Mouse (Mus musculus) MEL (cell line): ENCODE data around the gene Polr3b. TPM values are rescaled to one million over a fixed set of nuclear protein-coding genes. Genes with fewer than 3 reads are reported as not detected.

Experiments
- DNase-seq: peaks from one replicate; pipeline ENCODE4 v3.0.0; 2011; ENCODE audit warnings: low read depth, low spot score
- H3K27ac ChIP-seq: 2 replicates; pipeline ENCODE4 v1.5.1; 2012; ENCODE audit warnings: low read depth, mild to moderate bottlenecking, control low read depth, low read length, moderate library complexity; ENCODE audit not compliant: control insufficient read depth
- H3K27me3 ChIP-seq, 2 experiments: fragments of 150-350 bp in 1 of 2; sonication (generic) in 1 of 2; 2 replicates each; pipeline ENCODE4 v1.6.1; 2012; ENCODE audit warnings: low read length in 2 of 2, mild to moderate bottlenecking in 2 of 2, improper control_type of control experiment in 1 of 2, moderate library complexity in 1 of 2; ENCODE audit not compliant: insufficient read depth in 2 of 2, control insufficient read depth in 1 of 2
- H3K36me3 ChIP-seq, 2 experiments: 2 replicates each; pipeline ENCODE4 v1.6.1; 2012 to 2014; ENCODE audit warnings: low read length in 2 of 2, improper control_type of control experiment in 1 of 2, inconsistent platforms in 1 of 2, mild to moderate bottlenecking in 1 of 2; ENCODE audit not compliant: insufficient read depth in 2 of 2, control insufficient read depth in 1 of 2
- H3K4me1 ChIP-seq, 2 experiments: fragments of 150-350 bp in 1 of 2; sonication (generic) in 1 of 2; 2 replicates each; pipeline ENCODE4 v1.6.1; 2012; ENCODE audit warnings: low read length in 2 of 2, improper control_type of control experiment in 1 of 2, mild to moderate bottlenecking in 1 of 2; ENCODE audit not compliant: insufficient read depth in 2 of 2, control insufficient read depth in 1 of 2
- H3K4me3 ChIP-seq, 2 experiments: fragments of 150-350 bp in 1 of 2; sonication (generic) in 1 of 2; 2 replicates each; pipeline ENCODE4 v1.5.1; 2012; ENCODE audit warnings: low read depth in 2 of 2, low read length in 2 of 2, mild to moderate bottlenecking in 2 of 2, moderate library complexity in 2 of 2, control low read depth in 1 of 2, improper control_type of control experiment in 1 of 2; ENCODE audit not compliant: control insufficient read depth in 1 of 2, insufficient read depth in 1 of 2
- H3K79me2 ChIP-seq: 2 replicates; pipeline ENCODE4 v1.6.1; 2012; ENCODE audit warnings: mild to moderate bottlenecking, low read length, moderate library complexity; ENCODE audit not compliant: control insufficient read depth, poor library complexity, insufficient read depth
- H3K9ac ChIP-seq: 2 replicates; pipeline ENCODE4 v1.6.1; 2012; ENCODE audit warnings: low read depth, mild to moderate bottlenecking, control low read depth, low read length, moderate library complexity; ENCODE audit not compliant: control insufficient read depth, poor library complexity, severe bottlenecking
- H3K9me3 ChIP-seq: fragments of 150-350 bp; sonication (generic); replicated peaks from 2 replicates; pipeline ENCODE4 v1.6.1; 2012; ENCODE audit warnings: mild to moderate bottlenecking, low read length, improper control_type of control experiment, moderate library complexity; ENCODE audit not compliant: insufficient read depth
- BHLHE40 ChIP-seq: IDR thresholded peaks from 2 replicates; pipeline ENCODE4 v1.6.1; 2012; ENCODE audit warnings: low read depth, mild to moderate bottlenecking, inconsistent platforms, low read length, improper control_type of control experiment, borderline replicate concordance
- CHD1 ChIP-seq: IDR thresholded peaks from 2 replicates; pipeline ENCODE4 v1.6.1; 2012; ENCODE audit warnings: low read depth, mild to moderate bottlenecking, inconsistent platforms, low read length, improper control_type of control experiment
- CHD2 ChIP-seq: IDR thresholded peaks from 2 replicates; pipeline ENCODE4 v1.6.1; 2011; ENCODE audit warnings: low read length, improper control_type of control experiment
- CTCF ChIP-seq, 3 experiments: IDR thresholded peaks in 2 of 3; conservative IDR thresholded peaks in 1 of 3; 2 replicates each; pipeline ENCODE4 v1.5.1; 2011 to 2012; ENCODE audit warnings: low read length in 3 of 3, low read depth in 2 of 3, mild to moderate bottlenecking in 2 of 3, improper control_type of control experiment in 1 of 3, inconsistent platforms in 1 of 3, mixed read lengths in 1 of 3, moderate library complexity in 1 of 3; ENCODE audit not compliant: control insufficient read depth in 1 of 3, insufficient read depth in 1 of 3, poor library complexity in 1 of 3, severe bottlenecking in 1 of 3
- E2F4 ChIP-seq: IDR thresholded peaks from 2 replicates; pipeline ENCODE4 v1.6.1; 2011; ENCODE audit warnings: low read depth, low read length, improper control_type of control experiment, borderline replicate concordance
- ELF1 ChIP-seq: IDR thresholded peaks from 2 replicates; pipeline ENCODE4 v1.6.1; 2014; ENCODE audit warnings: low read depth, mild to moderate bottlenecking, inconsistent platforms, low read length, improper control_type of control experiment, moderate library complexity
- EP300 ChIP-seq, 2 experiments: IDR thresholded peaks; 2 replicates each; pipeline ENCODE4 v1.6.1; 2011; ENCODE audit warnings: improper control_type of control experiment in 2 of 2, low read length in 2 of 2, low read depth in 1 of 2, mild to moderate bottlenecking in 1 of 2
- ETS1 ChIP-seq: IDR thresholded peaks from 2 replicates; pipeline ENCODE4 v1.6.1; 2012; ENCODE audit warnings: low read depth, mild to moderate bottlenecking, inconsistent platforms, low read length, improper control_type of control experiment, moderate library complexity
- GABPA ChIP-seq: IDR thresholded peaks from 2 replicates; pipeline ENCODE4 v1.6.1; 2012; ENCODE audit warnings: low read depth, mild to moderate bottlenecking, inconsistent platforms, low read length, improper control_type of control experiment, moderate library complexity
- GATA1 ChIP-seq: IDR thresholded peaks from 2 replicates; pipeline ENCODE4 v1.6.1; 2011; ENCODE audit warnings: low read depth, low read length, improper control_type of control experiment
- HCFC1 ChIP-seq: IDR thresholded peaks from 2 replicates; pipeline ENCODE4 v1.6.1; 2012; ENCODE audit warnings: low read depth, mild to moderate bottlenecking, inconsistent platforms, low read length, improper control_type of control experiment, moderate library complexity
- JUND ChIP-seq: IDR thresholded peaks from 2 replicates; pipeline ENCODE4 v1.6.1; 2011; ENCODE audit warnings: low read depth, mild to moderate bottlenecking, improper control_type of control experiment, low read length
- KAT2A ChIP-seq: conservative IDR thresholded peaks from 2 replicates; pipeline ENCODE4 v1.6.1; 2012; ENCODE audit warnings: low read depth, low read length, improper control_type of control experiment, inconsistent platforms
- MAFK ChIP-seq: IDR thresholded peaks from 2 replicates; pipeline ENCODE4 v1.6.1; 2011; ENCODE audit warnings: low read depth, mild to moderate bottlenecking, low read length, improper control_type of control experiment, borderline replicate concordance
- MEF2A ChIP-seq: IDR thresholded peaks from 2 replicates; pipeline ENCODE4 v1.6.1; 2014; ENCODE audit warnings: low read depth, mild to moderate bottlenecking, inconsistent platforms, low read length, improper control_type of control experiment; ENCODE audit not compliant: poor library complexity, insufficient replicate concordance, severe bottlenecking; ENCODE audit errors: extremely low read depth
- MXI1 ChIP-seq: IDR thresholded peaks from 2 replicates; pipeline ENCODE4 v1.6.1; 2011; ENCODE audit warnings: mild to moderate bottlenecking, low read depth, low read length, improper control_type of control experiment
- MYB ChIP-seq: IDR thresholded peaks from 2 replicates; pipeline ENCODE4 v1.6.1; 2011; ENCODE audit warnings: mild to moderate bottlenecking, low read depth, low read length, improper control_type of control experiment
- MYC ChIP-seq: IDR thresholded peaks from 2 replicates; pipeline ENCODE4 v1.6.1; 2011; ENCODE audit warnings: low read depth, mild to moderate bottlenecking, low read length, improper control_type of control experiment, moderate library complexity
- NELFE ChIP-seq: IDR thresholded peaks from 2 replicates; pipeline ENCODE4 v1.6.1; 2011; ENCODE audit warnings: low read depth, low read length, improper control_type of control experiment
- NRF1 ChIP-seq: IDR thresholded peaks from 2 replicates; pipeline ENCODE4 v1.6.1; 2014; ENCODE audit warnings: low read depth, mild to moderate bottlenecking, inconsistent platforms, low read length, improper control_type of control experiment, moderate library complexity; ENCODE audit not compliant: poor library complexity, insufficient read depth, severe bottlenecking
- POLR2A ChIP-seq, 2 experiments: IDR thresholded peaks; 2 replicates each; pipeline ENCODE4 v1.6.1; 2011 to 2012; ENCODE audit warnings: low read length in 2 of 2, mild to moderate bottlenecking in 2 of 2, control low read depth in 1 of 2, improper control_type of control experiment in 1 of 2, low read depth in 1 of 2, moderate library complexity in 1 of 2; ENCODE audit not compliant: control insufficient read depth in 1 of 2, insufficient read depth in 1 of 2, poor library complexity in 1 of 2
- POLR2AphosphoS2 ChIP-seq: IDR thresholded peaks from 2 replicates; pipeline ENCODE4 v1.6.1; 2011; ENCODE audit warnings: low read length, improper control_type of control experiment
- POLR2AphosphoS5 ChIP-seq: IDR thresholded peaks from 2 replicates; pipeline ENCODE4 v1.6.1; 2012; ENCODE audit warnings: low read depth, borderline replicate concordance, mild to moderate bottlenecking, inconsistent platforms, low read length, moderate library complexity, mixed read lengths
- RAD21 ChIP-seq: IDR thresholded peaks from 2 replicates; pipeline ENCODE4 v1.6.1; 2011; ENCODE audit warnings: mild to moderate bottlenecking, low read depth, low read length, improper control_type of control experiment
- RCOR1 ChIP-seq: IDR thresholded peaks from 2 replicates; pipeline ENCODE4 v1.6.1; 2012; ENCODE audit warnings: low read depth, mild to moderate bottlenecking, inconsistent platforms, low read length, improper control_type of control experiment
- SIN3A ChIP-seq: IDR thresholded peaks from 2 replicates; pipeline ENCODE4 v1.6.1; 2012; ENCODE audit warnings: low read length, improper control_type of control experiment, inconsistent platforms
- SMC3 ChIP-seq: IDR thresholded peaks from 2 replicates; pipeline ENCODE4 v1.6.1; 2011; ENCODE audit warnings: low read depth, low read length, improper control_type of control experiment
- TAL1 ChIP-seq: IDR thresholded peaks from 2 replicates; pipeline ENCODE4 v1.6.1; 2012; ENCODE audit warnings: mild to moderate bottlenecking, inconsistent platforms, low read length, moderate library complexity, mixed read lengths
- TCF12 ChIP-seq: IDR thresholded peaks from 2 replicates; pipeline ENCODE4 v1.6.1; 2014; ENCODE audit warnings: low read depth, mild to moderate bottlenecking, inconsistent platforms, low read length, improper control_type of control experiment, moderate library complexity
- UBTF ChIP-seq: IDR thresholded peaks from 2 replicates; pipeline ENCODE4 v1.6.1; 2012; ENCODE audit warnings: low read depth, mild to moderate bottlenecking, inconsistent platforms, low read length, improper control_type of control experiment, moderate library complexity, borderline replicate concordance; ENCODE audit not compliant: insufficient read depth
- USF1 ChIP-seq: IDR thresholded peaks from 2 replicates; pipeline ENCODE4 v1.6.1; 2014; ENCODE audit warnings: low read depth, mild to moderate bottlenecking, inconsistent platforms, low read length, improper control_type of control experiment, moderate library complexity
- USF2 ChIP-seq, 2 experiments: IDR thresholded peaks; 2 replicates each; pipeline ENCODE4 v1.6.1; 2011 to 2012; ENCODE audit warnings: improper control_type of control experiment in 2 of 2, low read length in 2 of 2, borderline replicate concordance in 1 of 2, inconsistent platforms in 1 of 2, low read depth in 1 of 2, mild to moderate bottlenecking in 1 of 2; ENCODE audit not compliant: insufficient read depth in 1 of 2
- ZC3H11A ChIP-seq: IDR thresholded peaks from 2 replicates; pipeline ENCODE4 v1.6.1; 2012; ENCODE audit warnings: low read depth, mild to moderate bottlenecking, inconsistent platforms, low read length, improper control_type of control experiment
- ZKSCAN1 ChIP-seq: IDR thresholded peaks from 2 replicates; pipeline ENCODE4 v1.6.1; 2012; ENCODE audit warnings: low read depth, mild to moderate bottlenecking, inconsistent platforms, low read length, improper control_type of control experiment, moderate library complexity
- ZMIZ1 ChIP-seq: IDR thresholded peaks from 2 replicates; pipeline ENCODE4 v1.6.1; 2012; ENCODE audit warnings: low read depth, mild to moderate bottlenecking, inconsistent platforms, low read length, improper control_type of control experiment, moderate library complexity
- ZNF384 ChIP-seq: IDR thresholded peaks from 2 replicates; pipeline ENCODE4 v1.6.1; 2012; ENCODE audit warnings: low read depth, mild to moderate bottlenecking, inconsistent platforms, low read length, improper control_type of control experiment
- polyA plus RNA-seq, 2 experiments: library from polyadenylated mRNA; stranded (reverse) in 1 of 2; unstranded in 1 of 2; fragments of >175 nt in 1 of 2; fragments of >200 nt in 1 of 2; gene quantifications; 2 replicates each; pipeline versions ENCODE4 v1.2.1 to v1.2.4; 2012; ENCODE audit warnings: low replicate concordance in 2 of 2, low read depth in 1 of 2; ENCODE audit not compliant: insufficient read length in 2 of 2, insufficient read depth in 1 of 2, missing spikeins in 1 of 2
- total RNA-seq: library from RNA; depleted of rRNA; stranded (reverse); fragments of 300-350 nt; gene quantifications from 2 replicates; pipeline ENCODE4 v1.2.3, GENCODE M21; 2012

The Polr3b gene
- total and polyA plus RNA-seq, 3 experiments, result 19.8 to 24.2 TPM; not detected in 1

DNA sequence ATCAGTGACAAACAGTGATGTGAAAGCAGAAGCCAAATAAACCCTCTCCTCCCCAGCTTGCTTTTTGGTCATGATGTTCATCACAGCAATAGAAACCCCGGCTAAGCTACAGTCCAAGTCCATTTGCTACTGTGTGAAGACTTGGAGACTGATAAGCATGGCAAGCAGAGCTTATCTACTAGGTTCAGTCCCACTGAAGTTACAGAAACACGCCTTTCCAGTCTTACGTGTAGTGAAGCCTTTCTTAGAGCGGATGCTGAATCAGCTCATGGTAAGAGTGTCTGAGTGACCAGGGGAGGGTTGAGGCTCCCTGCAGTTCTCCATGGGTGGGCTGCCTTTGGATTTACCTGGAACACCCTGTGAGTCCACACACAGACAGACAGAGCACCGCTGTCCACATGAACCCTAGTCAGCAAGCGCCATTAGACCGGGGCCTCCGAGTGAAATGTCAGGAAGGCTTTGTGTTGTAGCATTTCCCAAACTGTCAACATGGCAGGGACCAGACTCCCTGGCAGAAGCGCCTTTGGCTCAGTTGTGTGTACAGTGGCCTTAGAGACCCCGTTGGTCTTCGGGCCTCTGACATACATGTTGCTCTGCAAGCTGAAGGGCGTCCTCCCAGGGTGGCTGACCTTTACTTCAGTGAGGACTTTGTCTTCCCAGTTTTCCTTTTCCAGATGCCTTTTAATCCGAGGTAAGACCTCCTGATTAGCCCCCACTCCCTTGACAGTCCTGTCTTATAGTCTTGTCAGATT is 78.3 kb downstream of the Polr3b start:
- no peaks in the 10 kb centered on the region for H3K9me3 ChIP-seq
- no peaks in the 10 kb centered on the region for H3K27me3 ChIP-seq
- no peaks in the 10 kb centered on the region for H3K79me2 ChIP-seq
- H3K27ac ChIP-seq, result peak overlapping the region; percentile 81
- peak overlapping the region; percentile 19; the same call in 1 of the 2 replicates for H3K9ac ChIP-seq
- no peak overlapping the region for H3K4me3 ChIP-seq
- peaks cover 11 to 12% of the 10 kb centered on the region in 2 experiments for H3K4me1 ChIP-seq
- H3K36me3 ChIP-seq, result peaks cover 16 to 21% of the 10 kb centered on the region in 2 experiments
- DNase-seq, result peak; percentile 86
- TF ChIP-seq MAFK (peak; percentile 64), ETS1 (peak; percentile 76), MYB (no peak), POLR2AphosphoS5 (no peak), TCF12 (peak; percentile 85; the same call in 1 of the 2 replicates), UBTF (no peak), TAL1 (peak; percentile 81), ZKSCAN1 (no peak), MYC (peak; percentile 41; the same call in 1 of the 2 replicates), NELFE (no peak), MEF2A (no peak), POLR2A (IDR thresholded peaks at IDR 0.05; ENCODE audit: control insufficient read depth in 1 of 2, insufficient read depth in 1 of 2, low read depth in 1 of 2, low read length in 2 of 2, poor library complexity in 1 of 2) (no peak), JUND (no peak), NRF1 (no peak), HCFC1 (no peak), CHD2 (no peak), SMC3 (no peak), MXI1 (peak; percentile 60), BHLHE40 (no peak), ZNF384 (no peak), EP300 (IDR thresholded peaks at IDR 0.05; ENCODE audit: low read depth in 1 of 2, low read length in 2 of 2) (peak; percentile 80 to 81), CHD1 (no peak), SIN3A (peak; percentile 61), KAT2A (no peak), ELF1 (no peak), CTCF (IDR thresholded peaks at IDR 0.05 in 2 of 3, conservative IDR thresholded peaks at IDR 0.05 in 1 of 3; ENCODE audit: control insufficient read depth in 1 of 3, insufficient read depth in 1 of 3, low read depth in 2 of 3, low read length in 3 of 3, poor library complexity in 1 of 3, severe bottlenecking in 1 of 3) (no peak), RAD21 (no peak), GATA1 (peak; percentile 92), ZC3H11A (no peak), POLR2AphosphoS2 (no peak), GABPA (no peak), USF1 (no peak), ZMIZ1 (no peak), E2F4 (no peak), USF2 (IDR thresholded peaks at IDR 0.05; ENCODE audit: borderline replicate concordance in 1 of 2, insufficient read depth in 1 of 2, low read depth in 1 of 2, low read length in 2 of 2) (no peak), RCOR1 (peak; percentile 73)
